Mouse (Mus musculus) MEL (cell line): Measurements from ENCODE around the gene Psmd3. TPM values are rescaled to one million over a fixed set of nuclear protein-coding genes. Genes with fewer than 3 reads are reported as not detected.

Experiments used
- DNase-seq: peaks from one replicate; pipeline ENCODE4 v3.0.0; 2011; ENCODE audit warnings: low read depth, low spot score
- H3K27ac ChIP-seq: 2 replicates; pipeline ENCODE4 v1.5.1; 2012; ENCODE audit warnings: low read depth, mild to moderate bottlenecking, control low read depth, low read length, moderate library complexity; ENCODE audit not compliant: control insufficient read depth
- H3K27me3 ChIP-seq, 2 experiments: fragments of 150-350 bp in 1 of 2; sonication (generic) in 1 of 2; 2 replicates each; pipeline ENCODE4 v1.6.1; 2012; ENCODE audit warnings: low read length in 2 of 2, mild to moderate bottlenecking in 2 of 2, improper control_type of control experiment in 1 of 2, moderate library complexity in 1 of 2; ENCODE audit not compliant: insufficient read depth in 2 of 2, control insufficient read depth in 1 of 2
- H3K36me3 ChIP-seq, 2 experiments: 2 replicates each; pipeline ENCODE4 v1.6.1; 2012 to 2014; ENCODE audit warnings: low read length in 2 of 2, improper control_type of control experiment in 1 of 2, inconsistent platforms in 1 of 2, mild to moderate bottlenecking in 1 of 2; ENCODE audit not compliant: insufficient read depth in 2 of 2, control insufficient read depth in 1 of 2
- H3K4me1 ChIP-seq, 2 experiments: fragments of 150-350 bp in 1 of 2; sonication (generic) in 1 of 2; 2 replicates each; pipeline ENCODE4 v1.6.1; 2012; ENCODE audit warnings: low read length in 2 of 2, improper control_type of control experiment in 1 of 2, mild to moderate bottlenecking in 1 of 2; ENCODE audit not compliant: insufficient read depth in 2 of 2, control insufficient read depth in 1 of 2
- H3K4me3 ChIP-seq, 2 experiments: fragments of 150-350 bp in 1 of 2; sonication (generic) in 1 of 2; 2 replicates each; pipeline ENCODE4 v1.5.1; 2012; ENCODE audit warnings: low read depth in 2 of 2, low read length in 2 of 2, mild to moderate bottlenecking in 2 of 2, moderate library complexity in 2 of 2, control low read depth in 1 of 2, improper control_type of control experiment in 1 of 2; ENCODE audit not compliant: control insufficient read depth in 1 of 2, insufficient read depth in 1 of 2
- H3K79me2 ChIP-seq: 2 replicates; pipeline ENCODE4 v1.6.1; 2012; ENCODE audit warnings: mild to moderate bottlenecking, low read length, moderate library complexity; ENCODE audit not compliant: control insufficient read depth, poor library complexity, insufficient read depth
- H3K9ac ChIP-seq: 2 replicates; pipeline ENCODE4 v1.6.1; 2012; ENCODE audit warnings: low read depth, mild to moderate bottlenecking, control low read depth, low read length, moderate library complexity; ENCODE audit not compliant: control insufficient read depth, poor library complexity, severe bottlenecking
- H3K9me3 ChIP-seq: fragments of 150-350 bp; sonication (generic); replicated peaks from 2 replicates; pipeline ENCODE4 v1.6.1; 2012; ENCODE audit warnings: mild to moderate bottlenecking, low read length, improper control_type of control experiment, moderate library complexity; ENCODE audit not compliant: insufficient read depth
- CHD2 ChIP-seq: IDR thresholded peaks from 2 replicates; pipeline ENCODE4 v1.6.1; 2011; ENCODE audit warnings: low read length, improper control_type of control experiment
- CTCF ChIP-seq, 3 experiments: IDR thresholded peaks in 2 of 3; conservative IDR thresholded peaks in 1 of 3; 2 replicates each; pipeline ENCODE4 v1.5.1; 2011 to 2012; ENCODE audit warnings: low read length in 3 of 3, low read depth in 2 of 3, mild to moderate bottlenecking in 2 of 3, improper control_type of control experiment in 1 of 3, inconsistent platforms in 1 of 3, mixed read lengths in 1 of 3, moderate library complexity in 1 of 3; ENCODE audit not compliant: control insufficient read depth in 1 of 3, insufficient read depth in 1 of 3, poor library complexity in 1 of 3, severe bottlenecking in 1 of 3
- E2F4 ChIP-seq: IDR thresholded peaks from 2 replicates; pipeline ENCODE4 v1.6.1; 2011; ENCODE audit warnings: low read depth, low read length, improper control_type of control experiment, borderline replicate concordance
- ETS1 ChIP-seq: IDR thresholded peaks from 2 replicates; pipeline ENCODE4 v1.6.1; 2012; ENCODE audit warnings: low read depth, mild to moderate bottlenecking, inconsistent platforms, low read length, improper control_type of control experiment, moderate library complexity
- JUND ChIP-seq: IDR thresholded peaks from 2 replicates; pipeline ENCODE4 v1.6.1; 2011; ENCODE audit warnings: low read depth, mild to moderate bottlenecking, improper control_type of control experiment, low read length
- KAT2A ChIP-seq: conservative IDR thresholded peaks from 2 replicates; pipeline ENCODE4 v1.6.1; 2012; ENCODE audit warnings: low read depth, low read length, improper control_type of control experiment, inconsistent platforms
- MYC ChIP-seq: IDR thresholded peaks from 2 replicates; pipeline ENCODE4 v1.6.1; 2011; ENCODE audit warnings: low read depth, mild to moderate bottlenecking, low read length, improper control_type of control experiment, moderate library complexity
- NRF1 ChIP-seq: IDR thresholded peaks from 2 replicates; pipeline ENCODE4 v1.6.1; 2014; ENCODE audit warnings: low read depth, mild to moderate bottlenecking, inconsistent platforms, low read length, improper control_type of control experiment, moderate library complexity; ENCODE audit not compliant: poor library complexity, insufficient read depth, severe bottlenecking
- POLR2A ChIP-seq, 2 experiments: IDR thresholded peaks; 2 replicates each; pipeline ENCODE4 v1.6.1; 2011 to 2012; ENCODE audit warnings: low read length in 2 of 2, mild to moderate bottlenecking in 2 of 2, control low read depth in 1 of 2, improper control_type of control experiment in 1 of 2, low read depth in 1 of 2, moderate library complexity in 1 of 2; ENCODE audit not compliant: control insufficient read depth in 1 of 2, insufficient read depth in 1 of 2, poor library complexity in 1 of 2
- POLR2AphosphoS2 ChIP-seq: IDR thresholded peaks from 2 replicates; pipeline ENCODE4 v1.6.1; 2011; ENCODE audit warnings: low read length, improper control_type of control experiment
- TAL1 ChIP-seq: IDR thresholded peaks from 2 replicates; pipeline ENCODE4 v1.6.1; 2012; ENCODE audit warnings: mild to moderate bottlenecking, inconsistent platforms, low read length, moderate library complexity, mixed read lengths
- TCF12 ChIP-seq: IDR thresholded peaks from 2 replicates; pipeline ENCODE4 v1.6.1; 2014; ENCODE audit warnings: low read depth, mild to moderate bottlenecking, inconsistent platforms, low read length, improper control_type of control experiment, moderate library complexity
- UBTF ChIP-seq: IDR thresholded peaks from 2 replicates; pipeline ENCODE4 v1.6.1; 2012; ENCODE audit warnings: low read depth, mild to moderate bottlenecking, inconsistent platforms, low read length, improper control_type of control experiment, moderate library complexity, borderline replicate concordance; ENCODE audit not compliant: insufficient read depth
- USF2 ChIP-seq, 2 experiments: IDR thresholded peaks; 2 replicates each; pipeline ENCODE4 v1.6.1; 2011 to 2012; ENCODE audit warnings: improper control_type of control experiment in 2 of 2, low read length in 2 of 2, borderline replicate concordance in 1 of 2, inconsistent platforms in 1 of 2, low read depth in 1 of 2, mild to moderate bottlenecking in 1 of 2; ENCODE audit not compliant: insufficient read depth in 1 of 2
- ZKSCAN1 ChIP-seq: IDR thresholded peaks from 2 replicates; pipeline ENCODE4 v1.6.1; 2012; ENCODE audit warnings: low read depth, mild to moderate bottlenecking, inconsistent platforms, low read length, improper control_type of control experiment, moderate library complexity
- ZNF384 ChIP-seq: IDR thresholded peaks from 2 replicates; pipeline ENCODE4 v1.6.1; 2012; ENCODE audit warnings: low read depth, mild to moderate bottlenecking, inconsistent platforms, low read length, improper control_type of control experiment
- polyA plus RNA-seq, 2 experiments: library from polyadenylated mRNA; stranded (reverse) in 1 of 2; unstranded in 1 of 2; fragments of >175 nt in 1 of 2; fragments of >200 nt in 1 of 2; gene quantifications; 2 replicates each; pipeline versions ENCODE4 v1.2.1 to v1.2.4; 2012; ENCODE audit warnings: low replicate concordance in 2 of 2, low read depth in 1 of 2; ENCODE audit not compliant: insufficient read length in 2 of 2, insufficient read depth in 1 of 2, missing spikeins in 1 of 2
- total RNA-seq: library from RNA; depleted of rRNA; stranded (reverse); fragments of 300-350 nt; gene quantifications from 2 replicates; pipeline ENCODE4 v1.2.3, GENCODE M21; 2012

The Psmd3 gene
- total and polyA plus RNA-seq, 3 experiments: 214 to 417 (median 350) TPM

- no peaks in the 10 kb centered on the region for H3K9me3 ChIP-seq
- H3K79me2 ChIP-seq: no peaks in the 10 kb centered on the region
- no peak for DNase-seq
- H3K4me3 ChIP-seq: no peak overlapping the region
- no peak overlapping the region for H3K27ac ChIP-seq
- no peak for TF ChIP-seq UBTF
- 0 out of 4 replicates have a peak, but pooled peaks of 1 of the 2 experiments have one; percentile 3 for TF ChIP-seq POLR2A (IDR thresholded peaks at IDR 0.05; ENCODE audit: control insufficient read depth in 1 of 2, insufficient read depth in 1 of 2, low read depth in 1 of 2, low read length in 2 of 2, poor library complexity in 1 of 2)
- TF ChIP-seq POLR2AphosphoS2: peak; percentile 16; the same call in 1 of the 2 replicates
- no peak for TF ChIP-seq TCF12
- TF ChIP-seq JUND: no peak
- H3K9ac ChIP-seq: no peak overlapping the region
- no peaks in the 10 kb centered on the region for H3K4me1 ChIP-seq
- no peaks in the 10 kb centered on the region for H3K27me3 ChIP-seq
- peaks cover 0 to 26% of the 10 kb centered on the region in 2 experiments; a peak in 2 of 4 replicates for H3K36me3 ChIP-seq
These were observed 11.9 kb downstream of the Psmd3 start for GRCm38 (mm10) chr11:98694301-98694700.

- H3K4me1 ChIP-seq: no peaks in the 10 kb centered on the region
- DNase-seq: no peak
- no peaks in the 10 kb centered on the region for H3K9me3 ChIP-seq
- no peaks in the 10 kb centered on the region for H3K27me3 ChIP-seq
- H3K27ac ChIP-seq: no peak overlapping the region
- TF ChIP-seq E2F4 (no peak), ZNF384 (no peak), ZKSCAN1 (no peak), TCF12 (no peak), POLR2AphosphoS2 (no peak), KAT2A (no peak), CTCF (IDR thresholded peaks at IDR 0.05 in 2 of 3, conservative IDR thresholded peaks at IDR 0.05 in 1 of 3; ENCODE audit: control insufficient read depth in 1 of 3, insufficient read depth in 1 of 3, low read depth in 2 of 3, low read length in 3 of 3, poor library complexity in 1 of 3, severe bottlenecking in 1 of 3) (no peak), JUND (no peak), USF2 (IDR thresholded peaks at IDR 0.05; ENCODE audit: borderline replicate concordance in 1 of 2, insufficient read depth in 1 of 2, low read depth in 1 of 2, low read length in 2 of 2) (no peak), ETS1 (no peak), UBTF (no peak), CHD2 (no peak), NRF1 (no peak), MYC (no peak), TAL1 (no peak)
- no peak overlapping the region for H3K4me3 ChIP-seq
- H3K9ac ChIP-seq: no peak overlapping the region
- no peaks in the 10 kb centered on the region for H3K79me2 ChIP-seq
- H3K36me3 ChIP-seq: peaks cover 0 to 21% of the 10 kb centered on the region in 2 experiments; a peak in 2 of 4 replicates
These were observed 13.1 kb downstream of the Psmd3 start for GRCm38 (mm10) chr11:98695408-98695807.
